In the genomic region with DNA sequence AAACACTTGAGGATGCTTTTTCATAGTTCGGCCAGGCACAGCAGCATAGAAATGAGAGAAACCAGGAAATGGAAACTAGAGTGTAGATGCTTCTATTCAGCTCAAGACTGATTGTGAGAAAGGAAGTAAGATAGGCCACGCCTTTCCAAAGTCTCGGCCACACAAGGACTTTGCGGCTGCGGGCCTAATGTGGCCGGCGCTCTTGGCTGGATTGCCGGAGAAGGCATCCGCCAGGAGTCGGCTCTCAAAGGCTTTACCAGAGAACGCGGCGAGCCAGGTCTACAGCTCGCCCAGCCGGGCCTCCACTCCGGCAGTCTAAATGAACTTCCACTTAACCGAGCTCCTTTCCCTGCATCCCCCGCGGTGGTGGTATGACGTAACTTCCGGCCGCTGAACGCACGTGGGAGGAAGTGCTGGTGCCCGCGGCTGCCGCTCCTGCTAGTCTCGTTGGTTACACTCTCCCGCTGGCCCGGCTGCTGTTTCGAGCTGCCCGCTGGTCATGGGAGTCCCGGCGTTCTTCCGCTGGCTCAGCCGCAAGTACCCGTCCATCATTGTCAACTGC, we compare ENCODE assay signal across 8 mouse cellular contexts. TPM values are rescaled to one million over a fixed set of nuclear protein-coding genes. Genes with fewer than 3 reads are reported as not detected.
A peak's percentile ranks its signal among the peaks of the same experiment; 100 is the strongest.
DNase-seq lines count a peak whose midpoint lies in the region; ATAC-seq and TF ChIP-seq lines count a peak whose summit lies in the region.

TSS of gene Xrn2 (plus strand) at position 374 of the 562 bp plus-strand sequence.

- peak within 1 kb of the TSS; percentile 98 for H3K9ac ChIP-seq in MEL (ENCODE audit: control insufficient read depth, low read depth, low read length, poor library complexity, severe bottlenecking)
- H3K9ac ChIP-seq in forebrain, postnatal 0 days, result peak within 1 kb of the TSS; percentile 86
- H3K9ac ChIP-seq in lung, embryonic 15.5 days, result peak within 1 kb of the TSS; percentile 92

- no peak; a peak in 1 of 4 replicates for TF ChIP-seq EP300 in MEL (IDR thresholded peaks at IDR 0.05; ENCODE audit: low read depth in 1 of 2, low read length in 2 of 2)

- H3K27me3 ChIP-seq in MEL (ENCODE audit: control insufficient read depth in 1 of 2, insufficient read depth in 2 of 2, low read length in 2 of 2), result no peaks in the 10 kb centered on the region
- no peaks in the 10 kb centered on the region for H3K27me3 ChIP-seq in cerebellum, adult 2 months (ENCODE audit: control insufficient read depth, insufficient read depth, low read length)
- H3K27me3 ChIP-seq in forebrain, postnatal 0 days (ENCODE audit: insufficient read depth, low read length), result no peaks in the 10 kb centered on the region
- H3K27me3 ChIP-seq in lung, embryonic 15.5 days, result no peaks in the 10 kb centered on the region

- peaks cover 6 to 25% of the 10 kb centered on the region in 2 experiments for H3K4me1 ChIP-seq in MEL (ENCODE audit: control insufficient read depth in 1 of 2, insufficient read depth in 2 of 2, low read length in 2 of 2)
- no peaks in the 10 kb centered on the region; the same call in 1 of the 2 replicates for H3K4me1 ChIP-seq in cerebellum, adult 2 months (ENCODE audit: control insufficient read depth, insufficient read depth, low read length)
- H3K4me1 ChIP-seq in forebrain, postnatal 0 days (ENCODE audit: insufficient read depth), result peaks cover 7% of the 10 kb centered on the region
- peaks cover 19% of the 10 kb centered on the region for H3K4me1 ChIP-seq in lung, embryonic 15.5 days

- peaks cover 46% of the 10 kb centered on the region for H3K79me2 ChIP-seq in MEL (ENCODE audit: control insufficient read depth, insufficient read depth, low read length, poor library complexity)

- peak; percentile 97 for ATAC-seq in forebrain, postnatal 0 days
- peak; percentile 95 for ATAC-seq in lung, embryonic 15.5 days (ENCODE audit: borderline replicate concordance, extremely low read depth, low FRiP score, low TSS enrichment)

- peaks cover 2 to 33% of the 10 kb centered on the region in 2 experiments; a peak in 3 of 4 replicates for H3K36me3 ChIP-seq in MEL (ENCODE audit: control insufficient read depth in 1 of 2, insufficient read depth in 2 of 2, low read length in 2 of 2)
- no peaks in the 10 kb centered on the region for H3K36me3 ChIP-seq in forebrain, postnatal 0 days (ENCODE audit: insufficient read depth)
- no peaks in the 10 kb centered on the region for H3K36me3 ChIP-seq in lung, embryonic 15.5 days

- TF ChIP-seq RAD21 in MEL (IDR thresholded peaks at IDR 0.05; ENCODE audit: low read depth, low read length), result no peak

- H3K9me3 ChIP-seq in MEL (replicated peaks; ENCODE audit: insufficient read depth, low read length), result no peaks in the 10 kb centered on the region
- no peaks in the 10 kb centered on the region for H3K9me3 ChIP-seq in forebrain, postnatal 0 days (ENCODE audit: low read length)
- no peaks in the 10 kb centered on the region for H3K9me3 ChIP-seq in lung, embryonic 15.5 days

- DNase-seq in MEL (ENCODE audit: low read depth, low spot score), result peak; percentile 97
- peak; percentile 96 to 98 for DNase-seq in cerebellum, adult 2 months
- DNase-seq in forebrain, postnatal 0 days, result peak; percentile 97
- peak; percentile 96 for DNase-seq in heart, postnatal 4 days
- peak; percentile 95 to 96 for DNase-seq in layer of hippocampus, adult 8-10 months (ENCODE audit: low spot score in 2 of 2)
- DNase-seq in ovary, adult 18-20 months (ENCODE audit: low spot score), result peak; percentile 92
- DNase-seq in thymus, postnatal 0 days (ENCODE audit: low spot score), result peak; percentile 96

- peak within 1 kb of the TSS; percentile 98 to 100 for H3K4me3 ChIP-seq in MEL (ENCODE audit: control insufficient read depth in 1 of 2, insufficient read depth in 1 of 2, low read depth in 2 of 2, low read length in 2 of 2)
- H3K4me3 ChIP-seq in cerebellum, adult 2 months (replicated peaks; ENCODE audit: insufficient read depth, low read depth, low read length), result peak within 1 kb of the TSS; percentile 73
- H3K4me3 ChIP-seq in forebrain, postnatal 0 days (ENCODE audit: low read depth, low read length), result peak within 1 kb of the TSS; percentile 79
- H3K4me3 ChIP-seq in lung, embryonic 15.5 days, result peak within 1 kb of the TSS; percentile 97

- peak within 1 kb of the TSS; percentile 61 for H3K4me2 ChIP-seq in forebrain, postnatal 0 days (ENCODE audit: low read depth)
- H3K4me2 ChIP-seq in lung, embryonic 15.5 days, result peak within 1 kb of the TSS; percentile 77

- under 1% methylated on average over 37 of the region's 37 CpGs for WGBS in cerebellum, adult 2 months
- under 1% methylated on average over 37 of the region's 37 CpGs for WGBS in forebrain, postnatal 0 days
- WGBS in lung, embryonic 15.5 days, result under 1% methylated on average over 37 of the region's 37 CpGs

- no peak for TF ChIP-seq CTCF in MEL (IDR thresholded peaks at IDR 0.05 in 2 of 3, conservative IDR thresholded peaks at IDR 0.05 in 1 of 3; ENCODE audit: control insufficient read depth in 1 of 3, insufficient read depth in 1 of 3, low read depth in 2 of 3, low read length in 3 of 3, poor library complexity in 1 of 3, severe bottlenecking in 1 of 3)
- TF ChIP-seq CTCF in cerebellum, adult 2 months (IDR thresholded peaks at IDR 0.05; ENCODE audit: borderline replicate concordance, insufficient read depth, low read depth, low read length), result no peak
- peak; percentile 1; the same call in 1 of the 2 replicates for TF ChIP-seq CTCF in forebrain, postnatal 0 days (IDR thresholded peaks at IDR 0.05; ENCODE audit: low read depth)

- peak; percentile 74 to 90 for TF ChIP-seq POLR2A in MEL (IDR thresholded peaks at IDR 0.05; ENCODE audit: control insufficient read depth in 1 of 2, insufficient read depth in 1 of 2, low read depth in 1 of 2, low read length in 2 of 2, poor library complexity in 1 of 2)
- peak; percentile 90 for TF ChIP-seq POLR2A in cerebellum, adult 2 months (IDR thresholded peaks at IDR 0.05; ENCODE audit: borderline replicate concordance, insufficient read depth, low read length)

- H3K27ac ChIP-seq in MEL (ENCODE audit: control insufficient read depth, low read depth, low read length), result peak within 1 kb of the TSS; percentile 99
- H3K27ac ChIP-seq in cerebellum, adult 2 months (ENCODE audit: insufficient read depth, low read length), result peak within 1 kb of the TSS; percentile 83
- H3K27ac ChIP-seq in forebrain, postnatal 0 days (ENCODE audit: low read depth, low read length), result peak within 1 kb of the TSS; percentile 96
- peak within 1 kb of the TSS; percentile 100 for H3K27ac ChIP-seq in lung, embryonic 15.5 days

TF ChIP-seq in MEL, 35 proteins besides CTCF, POLR2A, EP300 and RAD21 (continues in another document):
- TF ChIP-seq KAT2A (conservative IDR thresholded peaks at IDR 0.05; ENCODE audit: low read depth, low read length), result peak; percentile 73
- peak; percentile 57; the same call in 1 of the 2 replicates for TF ChIP-seq BHLHE40 (IDR thresholded peaks at IDR 0.05; ENCODE audit: borderline replicate concordance, low read depth, low read length)
- peak in 1 of 2 experiments; percentile 40; a peak in 1 of 4 replicates for TF ChIP-seq USF2 (IDR thresholded peaks at IDR 0.05; ENCODE audit: borderline replicate concordance in 1 of 2, insufficient read depth in 1 of 2, low read depth in 1 of 2, low read length in 2 of 2)
- peak; percentile 88; the same call in 1 of the 2 replicates for TF ChIP-seq ZMIZ1 (IDR thresholded peaks at IDR 0.05; ENCODE audit: low read depth, low read length)
- no peak for TF ChIP-seq MAZ (IDR thresholded peaks at IDR 0.05; ENCODE audit: low read depth, low read length)
- no peak for TF ChIP-seq CHD2 (IDR thresholded peaks at IDR 0.05; ENCODE audit: low read length)
- TF ChIP-seq ZNF384 (IDR thresholded peaks at IDR 0.05; ENCODE audit: low read depth, low read length), result peak; percentile 23; the same call in 1 of the 2 replicates
- TF ChIP-seq POLR2AphosphoS5 (IDR thresholded peaks at IDR 0.05; ENCODE audit: borderline replicate concordance, low read depth, low read length), result no peak
- peak; percentile 87 for TF ChIP-seq SIN3A (IDR thresholded peaks at IDR 0.05; ENCODE audit: low read length)
- no peak for TF ChIP-seq NRF1 (IDR thresholded peaks at IDR 0.05; ENCODE audit: insufficient read depth, low read depth, low read length, poor library complexity, severe bottlenecking)
- TF ChIP-seq RCOR1 (IDR thresholded peaks at IDR 0.05; ENCODE audit: low read depth, low read length), result peak; percentile 18; the same call in 1 of the 2 replicates
- no peak; the same call in 1 of the 2 replicates for TF ChIP-seq TCF12 (IDR thresholded peaks at IDR 0.05; ENCODE audit: low read depth, low read length)
- no peak for TF ChIP-seq TAL1 (IDR thresholded peaks at IDR 0.05; ENCODE audit: low read length)
- no peak for TF ChIP-seq E2F4 (IDR thresholded peaks at IDR 0.05; ENCODE audit: borderline replicate concordance, low read depth, low read length)
- no peak; the same call in 1 of the 2 replicates for TF ChIP-seq CHD1 (IDR thresholded peaks at IDR 0.05; ENCODE audit: low read depth, low read length)
- peak; percentile 85 for TF ChIP-seq TBP (IDR thresholded peaks at IDR 0.05; ENCODE audit: low read depth, low read length)
- TF ChIP-seq GATA1 (IDR thresholded peaks at IDR 0.05; ENCODE audit: low read depth, low read length), result no peak
- TF ChIP-seq MEF2A (IDR thresholded peaks at IDR 0.05; ENCODE audit: extremely low read depth, insufficient replicate concordance, low read depth, low read length, poor library complexity, severe bottlenecking), result no peak
- TF ChIP-seq NELFE (IDR thresholded peaks at IDR 0.05; ENCODE audit: low read depth, low read length), result peak; percentile 92
- peak; percentile 88 for TF ChIP-seq ELF1 (IDR thresholded peaks at IDR 0.05; ENCODE audit: low read depth, low read length)
- TF ChIP-seq ZC3H11A (IDR thresholded peaks at IDR 0.05; ENCODE audit: low read depth, low read length), result no peak
- no peak for TF ChIP-seq SMC3 (IDR thresholded peaks at IDR 0.05; ENCODE audit: low read depth, low read length)
- no peak for TF ChIP-seq MYB (IDR thresholded peaks at IDR 0.05; ENCODE audit: low read depth, low read length)
- no peak for TF ChIP-seq ZKSCAN1 (IDR thresholded peaks at IDR 0.05; ENCODE audit: low read depth, low read length)

RNA-seq across cellular contexts. Expression of gene Xrn2, which starts in this region (rescaled TPM):
- total RNA-seq in MEL (2012; rRNA removed), result 98.0 and 114 TPM in 2 replicates
- 100 to 1,000 TPM in 1 of 2 experiments, not detected in 1; 108 TPM for polyA plus RNA-seq in MEL (2012; ENCODE audit: insufficient read depth in 1 of 2, insufficient read length in 2 of 2, low read depth in 1 of 2, low replicate concordance in 2 of 2, missing spikeins in 1 of 2)
- 27.3 and 31.7 TPM in 2 replicates for polyA plus RNA-seq in cerebellum, adult 2 months (2012; rRNA removed)
- total RNA-seq in forebrain, postnatal 0 days (2014; rRNA removed), result 94.6 and 95.8 TPM in 2 replicates
- polyA plus RNA-seq in forebrain, postnatal 0 days (2015; fragmentation: Nextera tagmentation; extraction: Ambion mirVana), result 67.8 and 78.9 TPM in 2 replicates
- total RNA-seq in heart, postnatal 4 days (2021), result 10 to 100 TPM; 49.7 to 56.8 TPM
- total RNA-seq in layer of hippocampus, adult 8-10 months (2022), result 10 to 100 TPM; 43.8 to 53.6 (median 45.9) TPM
- 77.3 and 77.6 TPM in 2 replicates for polyA plus RNA-seq in lung, embryonic 15.5 days (2015; fragmentation: Nextera tagmentation; extraction: Ambion mirVana)
- polyA plus RNA-seq in thymus, postnatal 0 days (2015; fragmentation: Nextera tagmentation; extraction: Ambion mirVana), result 76.1 and 87.8 TPM in 2 replicates

Comparison
In these comparisons a context has a peak if more than half of its experiments do, and no peak if none do; other contexts are left out.
1. Peak in every context shown above with its lines: DNase-seq, ATAC-seq, H3K4me3 ChIP-seq and H3K27ac ChIP-seq.